8 mouse cellular contexts compared by ENCODE assay signal in the genomic region with DNA sequence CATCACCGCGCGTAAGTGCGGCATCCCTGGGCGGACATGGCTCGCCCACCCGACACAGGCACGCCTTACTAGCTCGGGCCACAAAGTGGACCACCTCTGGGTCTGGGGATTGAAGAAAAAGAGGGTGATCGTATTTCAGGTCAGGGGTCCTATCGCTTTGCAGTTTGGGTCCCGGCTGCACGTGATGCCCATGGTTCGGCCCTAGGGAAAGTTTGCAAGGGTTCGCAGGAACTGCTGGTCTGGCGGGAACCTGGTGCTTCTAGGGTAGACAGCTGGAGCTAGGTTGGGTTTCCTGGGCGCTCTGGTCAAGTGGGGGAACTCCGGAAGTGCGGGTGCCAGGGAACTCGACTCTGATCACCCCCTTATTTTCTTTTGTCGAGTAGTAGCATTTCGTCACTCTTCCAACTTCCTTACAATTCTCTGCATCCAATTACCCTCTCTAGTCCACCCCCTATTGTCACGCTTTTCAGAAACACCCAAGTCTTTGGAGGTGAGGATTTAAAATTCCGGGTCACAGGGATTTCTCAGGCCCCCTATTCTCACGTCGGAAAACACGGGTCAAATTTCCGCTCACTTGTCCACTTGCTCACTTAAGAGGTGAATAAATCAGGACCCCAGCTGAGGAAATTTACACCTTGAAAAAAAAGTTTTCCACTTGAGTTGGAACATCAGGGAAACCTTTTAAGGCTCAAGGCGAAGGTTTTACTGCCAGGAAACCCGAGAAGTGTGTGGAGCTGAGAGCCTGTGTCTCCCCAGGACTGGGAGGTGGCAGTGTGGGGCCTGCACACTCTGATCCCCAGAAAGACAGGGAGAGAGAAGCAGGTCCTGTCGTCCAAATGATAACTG. TPM values are rescaled to one million over a fixed set of nuclear protein-coding genes. Genes with fewer than 3 reads are reported as not detected.
DNase-seq lines count a peak whose midpoint lies in the region; ATAC-seq and TF ChIP-seq lines count a peak whose summit lies in the region.

No protein-coding gene starts in this region.

- peak overlapping the region; percentile 61; the same call in 1 of the 2 replicates for H3K4me3 ChIP-seq in liver, adult 2 months (ENCODE audit: insufficient read depth, low read depth, low read length)
- H3K4me3 ChIP-seq in embryonic facial prominence, embryonic 15.5 days (replicated peaks), result peak overlapping the region; percentile 51
- peak overlapping the region; percentile 49 for H3K4me3 ChIP-seq in limb, embryonic 11.5 days (ENCODE audit: low read depth, low read length)
- H3K4me3 ChIP-seq in neural tube, embryonic 14.5 days (ENCODE audit: low read depth, low read length), result peak overlapping the region; percentile 48

- no peak for ATAC-seq in embryonic facial prominence, embryonic 15.5 days (ENCODE audit: insufficient number of reproducible peaks, low FRiP score, low TSS enrichment, low read depth)
- peak; percentile 40; the same call in 1 of the 2 replicates for ATAC-seq in limb, embryonic 11.5 days (ENCODE audit: insufficient number of reproducible peaks, low FRiP score, low TSS enrichment, low read depth)
- 0 out of 2 replicates have a peak, but pooled peaks have one; percentile 23 for ATAC-seq in neural tube, embryonic 14.5 days (ENCODE audit: low read depth)

- H3K27me3 ChIP-seq in liver, adult 2 months (ENCODE audit: control insufficient read depth, insufficient read depth, low read length), result peaks cover 24% of the 10 kb centered on the region
- H3K27me3 ChIP-seq in embryonic facial prominence, embryonic 15.5 days, result peaks cover 63% of the 10 kb centered on the region
- peaks cover 19% of the 10 kb centered on the region for H3K27me3 ChIP-seq in limb, embryonic 11.5 days (ENCODE audit: control insufficient read depth, insufficient read depth, low read length)
- H3K27me3 ChIP-seq in neural tube, embryonic 14.5 days (ENCODE audit: control insufficient read depth, insufficient read depth, low read length), result peaks cover 30% of the 10 kb centered on the region

- 13% methylated on average over 31 of the region's 31 CpGs for WGBS in liver, adult 2 months
- WGBS in embryonic facial prominence, embryonic 15.5 days, result 4% methylated on average over 31 of the region's 31 CpGs
- 1% methylated on average over 31 of the region's 31 CpGs for WGBS in limb, embryonic 11.5 days
- 3% methylated on average over 31 of the region's 31 CpGs for WGBS in neural tube, embryonic 14.5 days

- peak overlapping the region; percentile 94 for H3K4me2 ChIP-seq in embryonic facial prominence, embryonic 15.5 days (replicated peaks)
- H3K4me2 ChIP-seq in limb, embryonic 11.5 days (ENCODE audit: low read depth, severe bottlenecking), result peak overlapping the region; percentile 91
- H3K4me2 ChIP-seq in neural tube, embryonic 14.5 days (ENCODE audit: low read depth, low read length), result peak overlapping the region; percentile 81

- no peaks in the 10 kb centered on the region; the same call in 1 of the 2 replicates for H3K4me1 ChIP-seq in liver, adult 2 months (ENCODE audit: control insufficient read depth, insufficient read depth, low read length)
- peaks cover 21% of the 10 kb centered on the region for H3K4me1 ChIP-seq in embryonic facial prominence, embryonic 15.5 days
- H3K4me1 ChIP-seq in limb, embryonic 11.5 days (ENCODE audit: control insufficient read depth, insufficient read depth, low read length), result peaks cover 23% of the 10 kb centered on the region
- peaks cover 14% of the 10 kb centered on the region; the same call in 1 of the 2 replicates for H3K4me1 ChIP-seq in neural tube, embryonic 14.5 days (ENCODE audit: control insufficient read depth, insufficient read depth, low read length)

- intact Hi-C loops in left cerebral cortex, postnatal 14 days (cut with DNase I), result loop anchor here (10.0 kb wide), 1 partner anchor 514 kb away; a partner anchor contains a TSS

- DNase-seq in liver, adult 2 months (ENCODE audit: extremely low read depth, low read depth, low spot score), result no peak
- DNase-seq in liver, result no peak
- DNase-seq in limb, embryonic 11.5 days (ENCODE audit: low spot score), result peak; percentile 62
- no peak for DNase-seq in left cerebral cortex, postnatal 14 days (ENCODE audit: low spot score in 2 of 2)
- no peak for DNase-seq in spleen, adult 18-20 months
- no peak for DNase-seq in spleen, postnatal 36 days (ENCODE audit: low spot score in 2 of 2)

- no peaks in the 10 kb centered on the region for H3K79me2 ChIP-seq in liver, adult 2 months (ENCODE audit: control insufficient read depth, insufficient read depth, low read length)

- no peak for TF ChIP-seq POLR2A in liver, adult 2 months (IDR thresholded peaks at IDR 0.05; ENCODE audit: extremely low read depth, insufficient read depth, low read length)

- no peaks in the 10 kb centered on the region for H3K9me3 ChIP-seq in embryonic facial prominence, embryonic 15.5 days (replicated peaks)
- no peaks in the 10 kb centered on the region for H3K9me3 ChIP-seq in limb, embryonic 11.5 days (ENCODE audit: control insufficient read depth, low read length)
- no peaks in the 10 kb centered on the region for H3K9me3 ChIP-seq in neural tube, embryonic 14.5 days (ENCODE audit: control insufficient read depth, low read length)

- peak overlapping the region; percentile 2; the same call in 1 of the 2 replicates for H3K9ac ChIP-seq in liver, adult 2 months (ENCODE audit: low read depth, low read length)
- H3K9ac ChIP-seq in embryonic facial prominence, embryonic 15.5 days, result no peak overlapping the region
- H3K9ac ChIP-seq in limb, embryonic 11.5 days (ENCODE audit: low read length), result peak overlapping the region; percentile 61
- H3K9ac ChIP-seq in neural tube, embryonic 14.5 days (replicated peaks; ENCODE audit: low read depth, low read length), result peak overlapping the region; percentile 46

- no peak for TF ChIP-seq CTCF in liver, adult 2 months (IDR thresholded peaks at IDR 0.05; ENCODE audit: low read depth, low read length)

- H3K36me3 ChIP-seq in liver, adult 2 months (ENCODE audit: control insufficient read depth, insufficient read depth, low read length), result no peaks in the 10 kb centered on the region
- no peaks in the 10 kb centered on the region for H3K36me3 ChIP-seq in embryonic facial prominence, embryonic 15.5 days
- no peaks in the 10 kb centered on the region for H3K36me3 ChIP-seq in limb, embryonic 11.5 days (ENCODE audit: control insufficient read depth, insufficient read depth, low read length)
- no peaks in the 10 kb centered on the region for H3K36me3 ChIP-seq in neural tube, embryonic 14.5 days (ENCODE audit: control insufficient read depth, insufficient read depth, low read length)

- no peak overlapping the region for H3K27ac ChIP-seq in liver, adult 2 months (replicated peaks; ENCODE audit: insufficient read depth, low read depth, low read length)
- no peak overlapping the region for H3K27ac ChIP-seq in embryonic facial prominence, embryonic 15.5 days (replicated peaks)
- peak overlapping the region; percentile 47; the same call in 1 of the 2 replicates for H3K27ac ChIP-seq in limb, embryonic 11.5 days (replicated peaks; ENCODE audit: low read depth, low read length)
- H3K27ac ChIP-seq in neural tube, embryonic 14.5 days (ENCODE audit: low read depth, low read length), result no peak overlapping the region

RNA-seq across cellular contexts. Expression of a gene that starts 1.2 kb away (rescaled TPM):
- under 0.01 and 0.20 TPM in 2 replicates for total RNA-seq in liver, adult 2 months (2014; rRNA removed)
- 0.11 and 0.20 TPM in 2 replicates for polyA plus RNA-seq in liver, adult 2 months (2012; rRNA removed)
- 2.5 and 4.2 TPM in 2 replicates for polyA plus RNA-seq in embryonic facial prominence, embryonic 15.5 days (2015; fragmentation: Nextera tagmentation; extraction: Ambion mirVana)
- polyA plus RNA-seq in limb, embryonic 11.5 days (2014; fragmentation: Nextera tagmentation; extraction: Ambion mirVana), result 5.0 and 6.8 TPM in 2 replicates
- 2.4 and 3.2 TPM in 2 replicates for polyA plus RNA-seq in neural tube, embryonic 14.5 days (2014; fragmentation: Nextera tagmentation; extraction: Ambion mirVana)
- 1 to 10 TPM; 1.7 TPM for total RNA-seq in left cerebral cortex, postnatal 14 days (2021)
